Mouse (Mus musculus) liver, embryonic 12.5 days (tissue): ENCODE results near the gene Rab37. TPM values are rescaled to one million over a fixed set of nuclear protein-coding genes. Genes with fewer than 3 reads are reported as not detected.
A peak's percentile ranks its signal among the peaks of the same experiment; 100 is the strongest.

Source experiments
- ATAC-seq: fragments of 200-750 bp; cut with Nextera tagmentation; 2 replicates; pipeline ENCODE4 v1.8.0; 2017; ENCODE audit warnings: moderate number of reproducible peaks, mild to moderate bottlenecking, moderate library complexity
- H3K27ac ChIP-seq: fragments of 300-500 bp; sonication (generic); 2 replicates; pipeline ENCODE4 v1.5.1; 2016; ENCODE audit warnings: mild to moderate bottlenecking
- H3K27me3 ChIP-seq: fragments of 300-500 bp; sonication (generic); replicated peaks from 2 replicates; pipeline ENCODE4 v1.6.1; 2016; ENCODE audit warnings: mild to moderate bottlenecking, moderate library complexity
- H3K36me3 ChIP-seq: fragments of 300-500 bp; sonication (generic); 2 replicates; pipeline ENCODE4 v1.6.1; 2016; ENCODE audit warnings: mild to moderate bottlenecking, moderate library complexity
- H3K4me1 ChIP-seq: fragments of 300-500 bp; sonication (generic); 2 replicates; pipeline ENCODE4 v1.6.1; 2016
- H3K4me2 ChIP-seq: fragments of 300-500 bp; sonication (generic); 2 replicates; pipeline ENCODE4 v1.6.1; 2016; ENCODE audit warnings: mild to moderate bottlenecking, moderate library complexity
- H3K4me3 ChIP-seq: fragments of 300-500 bp; sonication (generic); 2 replicates; pipeline ENCODE4 v1.5.1; 2016; ENCODE audit warnings: mild to moderate bottlenecking, moderate library complexity
- H3K9ac ChIP-seq: fragments of 300-500 bp; sonication (generic); 2 replicates; pipeline ENCODE4 v1.6.1; 2016; ENCODE audit warnings: mild to moderate bottlenecking, moderate library complexity
- H3K9me3 ChIP-seq: fragments of 300-500 bp; sonication (generic); replicated peaks from 2 replicates; pipeline ENCODE4 v1.6.1; 2016; ENCODE audit warnings: mild to moderate bottlenecking, moderate library complexity
- WGBS: fragments of 180-500 bp; shearing (Covaris S2); methylation state at CpG from one replicate; pipeline ENCODE4 v1.1.7; 2016; ENCODE audit not compliant: insufficient replicate concordance; 5-methylcytosine and 5-hydroxymethylcytosine counted together
- polyA plus RNA-seq: library from polyadenylated mRNA; unstranded; fragments of >200 nt; fragmentation: Nextera tagmentation; extraction: Ambion mirVana; gene quantifications from 2 replicates; pipeline ENCODE4 v1.2.1, GENCODE M21; 2016

Gene Rab37
- polyA plus RNA-seq, 1 experiment from 2014 or later: 6.1 TPM

DNA sequence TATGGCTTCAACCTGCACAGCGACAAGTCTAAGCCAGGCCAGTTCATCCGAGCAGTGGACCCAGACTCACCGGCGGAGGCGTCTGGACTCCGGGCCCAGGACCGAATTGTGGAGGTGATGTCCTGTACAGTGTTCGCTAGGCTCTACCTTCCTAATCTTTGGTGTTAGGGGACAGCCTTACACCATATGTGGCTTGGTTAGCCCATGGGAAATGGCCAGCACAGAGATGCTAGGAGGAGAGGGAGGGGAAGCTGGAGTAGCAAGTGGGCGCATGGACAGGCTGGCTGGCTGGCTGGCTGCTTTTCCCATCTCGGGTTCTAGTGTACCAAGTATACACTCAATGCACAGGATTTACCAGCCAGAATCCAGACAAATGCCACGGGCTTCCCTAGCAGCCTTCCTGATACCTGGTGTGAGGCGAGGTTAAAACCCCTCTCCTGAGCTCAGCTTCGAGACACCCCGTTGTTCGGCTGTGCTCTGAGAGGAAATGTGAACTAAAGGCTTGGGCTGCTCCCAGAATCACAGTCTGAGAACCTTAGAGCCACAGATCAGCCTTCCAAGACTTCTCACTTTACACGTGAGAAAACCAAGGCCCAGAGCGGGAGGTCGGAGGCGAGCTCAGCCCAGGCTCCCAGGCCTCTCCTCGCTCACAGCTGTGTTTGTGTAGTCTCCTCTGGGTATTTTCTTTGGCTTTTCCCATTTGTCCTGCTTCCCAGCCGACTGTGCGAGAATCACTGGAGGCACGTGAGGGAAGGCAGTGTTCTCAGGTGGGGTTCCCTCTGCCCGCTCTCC is 85.4 kb downstream of the Rab37 start:
- no peak overlapping the region for H3K4me2 ChIP-seq
- 74% methylated on average over 24 of the region's 24 CpGs for WGBS
- H3K4me1 ChIP-seq: peaks cover 72% of the 10 kb centered on the region
- no peaks in the 10 kb centered on the region for H3K27me3 ChIP-seq
- peaks cover 56% of the 10 kb centered on the region for H3K36me3 ChIP-seq
- H3K27ac ChIP-seq: peak overlapping the region; percentile 57
- ATAC-seq: no peak
- no peaks in the 10 kb centered on the region for H3K9me3 ChIP-seq
- H3K9ac ChIP-seq: no peak overlapping the region
- H3K4me3 ChIP-seq: no peak overlapping the region

DNA sequence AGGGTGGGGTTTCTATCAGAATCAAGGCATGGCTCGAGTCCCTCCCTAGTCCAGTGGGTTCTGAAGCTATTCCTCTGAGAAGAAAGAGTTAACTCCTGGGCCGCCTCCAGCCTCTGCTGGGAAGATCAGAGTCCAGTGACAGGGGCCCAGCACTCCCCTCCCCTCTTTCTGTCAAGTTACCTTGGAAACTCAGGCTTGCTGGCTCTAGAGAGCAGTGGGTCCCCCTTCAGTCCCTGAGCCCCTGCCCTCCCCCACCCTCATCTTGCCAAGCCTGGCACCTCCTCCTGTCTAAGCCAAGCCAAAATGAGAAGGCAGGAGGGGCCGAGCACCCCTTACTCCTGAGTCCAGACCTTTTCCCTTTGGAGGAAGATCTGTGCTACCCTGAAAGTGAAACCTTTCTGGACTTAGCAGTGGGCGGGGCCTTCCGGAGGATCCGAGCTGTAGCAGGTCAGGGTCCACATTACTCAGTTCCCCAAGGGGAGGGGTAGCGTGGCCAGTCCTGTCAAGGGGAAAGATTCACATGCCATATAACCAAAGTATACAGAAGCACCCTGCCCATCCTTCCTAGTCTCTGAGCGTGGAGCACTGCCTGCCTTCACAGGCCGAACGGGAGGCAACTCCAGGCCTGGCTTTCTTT is 86.4 kb downstream of the Rab37 start:
- H3K4me1 ChIP-seq: peaks cover 71% of the 10 kb centered on the region
- no peak overlapping the region for H3K4me3 ChIP-seq
- 65% methylated on average over 10 of the region's 10 CpGs for WGBS
- peak overlapping the region; percentile 57 for H3K27ac ChIP-seq
- H3K27me3 ChIP-seq: no peaks in the 10 kb centered on the region
- no peaks in the 10 kb centered on the region for H3K9me3 ChIP-seq
- H3K36me3 ChIP-seq: peaks cover 62% of the 10 kb centered on the region
- H3K4me2 ChIP-seq: peak overlapping the region; percentile 45
- ATAC-seq: peak; percentile 48
- H3K9ac ChIP-seq: no peak overlapping the region

DNA sequence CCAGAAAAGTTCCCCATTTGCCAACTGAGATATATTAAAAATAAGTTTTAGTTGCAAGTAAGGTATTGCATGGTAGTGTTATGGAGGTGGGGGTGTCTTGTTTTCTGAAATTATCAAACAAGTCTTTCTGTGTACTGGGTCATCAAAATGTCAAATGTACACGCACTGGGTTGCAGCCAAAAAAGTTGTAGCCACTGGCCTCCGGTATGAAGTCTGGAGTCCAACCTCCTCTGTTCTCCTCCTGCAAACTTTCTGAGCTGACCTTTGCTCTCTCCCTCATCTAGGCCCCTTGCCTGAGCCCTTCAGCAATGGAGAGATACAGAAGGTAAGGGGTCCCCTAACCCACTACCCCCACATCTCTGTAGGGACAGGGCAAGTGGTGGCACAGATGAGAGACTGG is 87.5 kb downstream of the Rab37 start:
- H3K4me1 ChIP-seq: peaks cover 63% of the 10 kb centered on the region
- H3K27me3 ChIP-seq: no peaks in the 10 kb centered on the region
- H3K27ac ChIP-seq: no peak overlapping the region
- WGBS: 65% methylated on average over 2 of the region's 2 CpGs
- H3K4me3 ChIP-seq: no peak overlapping the region
- H3K9me3 ChIP-seq: no peaks in the 10 kb centered on the region
- peaks cover 64% of the 10 kb centered on the region for H3K36me3 ChIP-seq
- ATAC-seq: no peak
- H3K9ac ChIP-seq: no peak overlapping the region
- no peak overlapping the region for H3K4me2 ChIP-seq

DNA sequence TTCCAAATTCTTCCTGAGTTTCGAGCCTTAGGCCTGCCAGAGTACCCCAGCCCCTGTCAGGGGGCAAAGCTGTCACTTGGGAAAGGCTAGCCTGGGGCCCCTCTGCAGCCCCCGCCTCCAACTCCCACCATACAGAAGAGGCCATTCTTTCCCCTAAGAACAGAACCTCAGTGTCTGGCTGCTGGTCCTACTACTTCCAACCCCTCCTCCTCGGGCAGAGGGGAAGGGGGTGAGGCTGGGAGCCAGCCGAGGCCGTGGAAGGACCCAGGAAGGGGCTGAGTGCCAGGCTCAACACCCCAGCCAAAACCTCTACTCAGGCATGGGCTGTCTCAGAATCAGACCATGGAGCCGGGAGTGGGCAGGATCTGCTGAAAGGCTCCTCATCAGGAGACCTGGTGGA is 88.0 kb downstream of the Rab37 start:
- H3K36me3 ChIP-seq: peaks cover 64% of the 10 kb centered on the region
- ATAC-seq: no peak
- H3K4me1 ChIP-seq: peaks cover 59% of the 10 kb centered on the region
- H3K4me2 ChIP-seq: no peak overlapping the region
- no peaks in the 10 kb centered on the region for H3K27me3 ChIP-seq
- H3K9me3 ChIP-seq: no peaks in the 10 kb centered on the region
- H3K9ac ChIP-seq: no peak overlapping the region
- 58% methylated on average over 6 of the region's 6 CpGs for WGBS
- H3K4me3 ChIP-seq: no peak overlapping the region
- no peak overlapping the region for H3K27ac ChIP-seq

DNA sequence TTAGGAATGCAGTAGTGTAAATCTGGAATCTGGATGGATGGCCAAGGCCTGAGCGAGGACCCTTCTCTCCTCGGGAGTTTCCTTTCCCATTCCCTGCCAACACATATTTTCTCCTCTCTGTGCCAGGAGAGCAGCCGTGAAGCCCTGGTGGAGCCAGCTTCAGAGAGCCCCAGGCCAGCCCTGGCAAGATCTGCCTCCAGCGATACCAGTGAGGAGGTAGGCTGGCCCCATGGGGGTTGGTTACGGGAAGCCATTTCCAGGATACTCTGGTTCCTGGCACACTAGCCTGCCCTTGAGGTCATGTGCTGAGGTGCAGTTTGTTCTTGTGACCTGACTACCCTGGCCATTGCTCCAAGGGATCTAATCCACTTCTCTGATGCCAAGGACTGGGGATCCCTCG is 88.7 kb downstream of the Rab37 start:
- Histone ChIP-seq H3K27ac (no peak overlapping the region), H3K4me2 (no peak overlapping the region), H3K36me3 (peaks cover 64% of the 10 kb centered on the region), H3K4me3 (no peak overlapping the region), H3K4me1 (peaks cover 59% of the 10 kb centered on the region), H3K9me3 (no peaks in the 10 kb centered on the region), H3K27me3 (no peaks in the 10 kb centered on the region), H3K9ac (no peak overlapping the region)
- 73% methylated on average over 6 of the region's 6 CpGs for WGBS
- no peak for ATAC-seq

DNA sequence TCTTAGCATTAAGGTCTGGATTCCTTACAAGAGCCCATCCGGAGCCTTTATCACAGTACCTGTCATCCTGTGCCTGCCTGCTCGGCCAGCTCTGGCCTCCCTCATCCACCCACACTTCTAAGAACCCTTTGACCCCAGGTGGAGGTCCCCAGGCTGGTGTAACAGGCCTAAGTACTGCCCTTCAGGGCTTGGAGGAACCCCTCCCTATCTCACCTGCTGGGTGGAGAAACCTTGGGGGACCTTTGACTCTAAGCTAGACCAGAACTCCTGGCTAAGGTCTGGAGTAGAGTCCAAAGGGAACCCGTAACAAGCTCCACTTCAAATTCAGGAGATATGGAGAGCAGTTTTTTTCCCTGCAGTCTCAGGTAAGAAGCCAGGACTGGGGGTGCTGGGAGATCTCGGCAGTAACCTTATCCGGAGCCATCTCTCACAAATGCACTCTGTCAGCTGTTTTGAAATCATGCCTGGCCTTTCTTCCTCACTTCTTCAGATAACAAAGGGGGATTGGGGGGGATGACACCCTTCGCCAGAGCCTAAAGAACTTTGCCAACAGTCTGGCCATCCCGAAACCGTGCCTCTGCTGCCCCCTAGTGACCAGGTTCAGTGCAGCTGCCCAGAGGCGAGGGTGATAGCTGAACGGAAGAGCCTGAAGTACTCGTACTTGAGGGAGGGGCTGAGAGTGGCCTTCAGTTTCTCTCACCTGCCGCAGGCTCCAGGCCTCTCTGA is 90.8 kb downstream of the Rab37 start:
- no peak for ATAC-seq
- Histone ChIP-seq H3K27ac (no peak overlapping the region), H3K9me3 (no peaks in the 10 kb centered on the region), H3K4me1 (peaks cover 55% of the 10 kb centered on the region), H3K4me3 (no peak overlapping the region), H3K4me2 (no peak overlapping the region), H3K27me3 (no peaks in the 10 kb centered on the region), H3K9ac (no peak overlapping the region), H3K36me3 (peaks cover 50% of the 10 kb centered on the region)
- WGBS: 18% methylated on average over 12 of the region's 12 CpGs

DNA sequence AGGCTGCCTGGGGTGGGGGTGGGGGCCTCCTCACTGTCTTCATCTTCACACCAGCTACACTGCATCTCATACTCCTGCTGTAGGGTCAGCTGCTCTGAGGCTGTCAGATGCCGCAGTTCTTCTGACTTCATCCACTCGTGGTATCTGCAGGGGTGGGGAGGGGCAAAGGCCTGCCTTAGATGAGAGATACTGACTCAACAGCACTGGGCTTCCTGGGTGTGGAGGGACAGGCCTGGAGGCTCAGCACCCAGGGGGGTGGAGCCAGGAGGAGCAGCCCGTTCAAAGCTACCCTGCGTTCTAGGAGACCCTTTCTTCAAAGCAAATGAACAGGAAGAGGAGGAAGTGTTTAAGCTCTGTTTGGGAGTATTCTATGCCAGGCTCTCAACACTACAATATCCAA is 93.7 kb downstream of the Rab37 start:
- Histone ChIP-seq H3K4me1 (peaks cover 59% of the 10 kb centered on the region), H3K9me3 (no peaks in the 10 kb centered on the region), H3K9ac (peak overlapping the region; percentile 41), H3K4me2 (peak overlapping the region; percentile 28), H3K27me3 (no peaks in the 10 kb centered on the region), H3K36me3 (peaks cover 32% of the 10 kb centered on the region), H3K4me3 (no peak overlapping the region), H3K27ac (no peak overlapping the region)
- no peak for ATAC-seq
- 20% methylated on average over 3 of the region's 4 CpGs for WGBS

DNA sequence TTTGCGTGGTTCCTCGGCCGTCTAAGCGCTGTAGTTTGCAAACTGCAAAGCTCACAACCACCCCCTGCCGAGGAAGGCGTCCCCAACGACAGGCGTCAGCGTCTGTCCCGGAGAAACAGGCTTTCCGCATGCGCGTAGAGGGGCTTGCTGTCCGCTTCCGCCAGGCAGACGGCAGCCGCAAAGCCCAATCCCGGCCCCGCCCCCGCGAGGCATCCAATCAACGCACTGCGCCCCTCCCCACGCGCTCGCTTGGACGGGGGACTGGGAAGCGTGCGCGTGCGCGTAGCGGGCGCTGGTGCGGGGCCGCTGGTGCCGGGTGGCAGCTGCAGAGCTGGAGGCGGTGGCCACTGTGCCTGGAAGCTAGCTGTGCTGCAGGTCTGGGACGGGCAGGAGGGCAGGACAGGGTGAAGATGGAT is 96.0 kb downstream of the Rab37 start, which contains the start of gene Tmem104:
Tmem104 (plus strand) TSS at position 264 of the 416 bp plus-strand sequence.
- H3K9ac ChIP-seq: peak within 1 kb of the TSS; percentile 80
- under 1% methylated on average over 39 of the region's 39 CpGs for WGBS
- peaks cover 67% of the 10 kb centered on the region for H3K4me1 ChIP-seq
- H3K27ac ChIP-seq: peak within 1 kb of the TSS; percentile 85
- H3K9me3 ChIP-seq: no peaks in the 10 kb centered on the region
- peak within 1 kb of the TSS; percentile 76 for H3K4me3 ChIP-seq
- ATAC-seq: peak; percentile 92
- peak within 1 kb of the TSS; percentile 95 for H3K4me2 ChIP-seq
- no peaks in the 10 kb centered on the region for H3K27me3 ChIP-seq
- H3K36me3 ChIP-seq: peaks cover 26% of the 10 kb centered on the region

DNA sequence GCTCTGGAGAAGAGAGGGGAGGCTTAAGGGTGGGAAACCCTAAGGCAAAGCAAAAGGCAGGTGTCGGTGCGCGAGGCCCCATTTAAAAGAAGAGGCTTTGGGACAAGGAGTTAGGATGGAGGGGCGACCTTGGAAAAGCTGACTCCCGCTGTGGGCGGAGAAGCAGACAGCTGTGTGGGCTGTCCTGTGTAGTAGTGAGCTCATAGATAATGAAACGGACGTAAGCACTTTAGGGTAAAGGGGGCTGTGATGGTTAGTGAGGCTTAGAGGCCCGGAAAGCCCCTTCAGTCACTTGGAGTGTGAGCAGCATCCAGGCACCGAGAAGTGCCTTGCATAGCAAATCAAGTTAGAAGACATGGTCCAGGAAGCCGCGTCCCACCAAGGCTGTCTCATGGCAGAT is 96.5 kb downstream of the Rab37 start, which contains the start of gene Nat9:
Nat9 (minus strand) TSS at position 167 of the 400 bp plus-strand sequence.
- peaks cover 24% of the 10 kb centered on the region for H3K36me3 ChIP-seq
- peak within 1 kb of the TSS; percentile 76 for H3K4me3 ChIP-seq
- H3K27me3 ChIP-seq: no peaks in the 10 kb centered on the region
- peaks cover 68% of the 10 kb centered on the region for H3K4me1 ChIP-seq
- WGBS: 3% methylated on average over 12 of the region's 12 CpGs
- H3K9me3 ChIP-seq: no peaks in the 10 kb centered on the region
- peak within 1 kb of the TSS; percentile 95 for H3K4me2 ChIP-seq
- ATAC-seq: peak; percentile 44
- peak within 1 kb of the TSS; percentile 85 for H3K27ac ChIP-seq
- H3K9ac ChIP-seq: peak within 1 kb of the TSS; percentile 80

DNA sequence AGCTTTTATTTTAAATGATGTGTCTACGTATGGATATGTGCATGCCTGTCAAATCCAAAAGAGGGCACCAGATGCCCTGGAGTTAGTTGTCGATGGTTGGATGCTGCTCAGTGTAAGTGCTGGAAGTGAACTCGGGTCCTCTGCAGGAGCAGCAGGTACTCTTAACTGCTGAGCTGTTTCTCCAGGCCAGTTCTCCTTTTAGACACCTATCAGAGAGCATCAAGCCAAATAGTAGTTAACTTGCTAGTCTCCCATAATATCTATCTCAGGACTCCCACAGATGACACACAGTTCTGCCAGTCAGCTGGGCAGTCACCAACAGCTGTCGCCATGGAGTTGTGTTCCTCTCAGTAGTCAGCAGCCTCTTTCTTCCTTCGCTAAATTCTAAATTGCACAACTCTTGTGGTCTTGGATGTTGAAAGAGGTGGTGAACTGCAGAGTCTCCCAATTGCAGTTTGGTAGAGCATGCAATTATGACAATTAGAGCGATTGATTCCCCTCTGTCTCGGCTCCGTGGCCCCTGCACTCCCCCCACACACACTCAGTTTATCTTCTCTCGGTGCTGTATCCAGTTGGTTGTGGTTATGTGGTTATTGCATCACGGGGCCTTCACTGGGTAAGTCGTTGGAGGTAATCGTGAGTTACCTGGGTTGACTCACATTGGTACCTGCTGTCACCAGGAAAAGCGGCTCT is 97.5 kb downstream of the Rab37 start:
- peaks cover 23% of the 10 kb centered on the region for H3K36me3 ChIP-seq
- WGBS: 29% methylated on average over 13 of the region's 13 CpGs
- H3K27ac ChIP-seq: peak overlapping the region; percentile 51; the same call in 1 of the 2 replicates
- ATAC-seq: no peak
- H3K4me3 ChIP-seq: peak overlapping the region; percentile 76; the same call in 1 of the 2 replicates
- no peaks in the 10 kb centered on the region for H3K27me3 ChIP-seq
- H3K4me2 ChIP-seq: peak overlapping the region; percentile 95
- no peaks in the 10 kb centered on the region for H3K9me3 ChIP-seq
- H3K4me1 ChIP-seq: peaks cover 65% of the 10 kb centered on the region
- 0 out of 2 replicates have a peak overlapping the region, but pooled peaks have one; percentile 12 for H3K9ac ChIP-seq

DNA sequence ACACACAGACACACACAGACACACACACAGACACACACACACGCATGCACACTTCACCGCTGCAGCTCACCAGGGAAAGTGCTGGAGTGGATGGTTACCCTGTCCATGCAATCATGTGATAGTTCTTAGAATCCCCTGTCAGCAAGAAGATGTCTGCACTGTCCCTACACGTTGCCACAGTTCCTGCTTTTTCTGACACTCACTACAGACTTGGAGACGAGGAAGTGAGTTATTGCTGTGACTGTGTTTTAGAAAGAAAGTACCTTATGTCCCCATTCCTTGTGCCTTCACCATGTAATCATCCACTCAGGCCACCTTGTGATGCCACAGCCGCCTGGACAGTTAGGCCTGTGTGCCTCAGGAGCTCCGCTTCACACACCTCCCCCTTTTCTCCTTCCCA is 98.1 kb downstream of the Rab37 start:
- peaks cover 66% of the 10 kb centered on the region for H3K4me1 ChIP-seq
- WGBS: 68% methylated on average over 6 of the region's 6 CpGs
- no peaks in the 10 kb centered on the region for H3K9me3 ChIP-seq
- H3K36me3 ChIP-seq: peaks cover 23% of the 10 kb centered on the region
- no peaks in the 10 kb centered on the region for H3K27me3 ChIP-seq
- H3K4me2 ChIP-seq: peak overlapping the region; percentile 95
- 0 out of 2 replicates have a peak overlapping the region, but pooled peaks have one; percentile 51 for H3K27ac ChIP-seq
- H3K4me3 ChIP-seq: peak overlapping the region; percentile 9; the same call in 1 of the 2 replicates
- 0 out of 2 replicates have a peak overlapping the region, but pooled peaks have one; percentile 12 for H3K9ac ChIP-seq
- ATAC-seq: no peak
